Mouse (Mus musculus) neural tube, embryonic 14.5 days (tissue): ENCODE measurements around the gene Leng9. TPM values are rescaled to one million over a fixed set of nuclear protein-coding genes. Genes with fewer than 3 reads are reported as not detected.
A peak's percentile ranks its signal among the peaks of the same experiment; 100 is the strongest.

Experiments
- ATAC-seq: fragments of 200-750 bp; cut with Nextera tagmentation; 2 replicates; pipeline ENCODE4 v1.8.0; 2017; ENCODE audit warnings: low read depth, mild to moderate bottlenecking, moderate TSS enrichment, moderate library complexity
- H3K27ac ChIP-seq: fragments of 300-500 bp; sonication (generic); 2 replicates; pipeline ENCODE4 v1.5.1; 2014; ENCODE audit warnings: low read depth, mild to moderate bottlenecking, control low read depth, low read length, moderate library complexity, mixed read lengths
- H3K27me3 ChIP-seq: fragments of 300-500 bp; sonication (generic); 2 replicates; pipeline ENCODE4 v1.6.1; 2014; ENCODE audit warnings: low read length; ENCODE audit not compliant: control insufficient read depth, insufficient read depth
- H3K36me3 ChIP-seq: fragments of 300-500 bp; sonication (generic); 2 replicates; pipeline ENCODE4 v1.6.1; 2014; ENCODE audit warnings: low read length, mixed read lengths; ENCODE audit not compliant: control insufficient read depth, insufficient read depth
- H3K4me1 ChIP-seq: fragments of 300-500 bp; sonication (generic); 2 replicates; pipeline ENCODE4 v1.6.1; 2014; ENCODE audit warnings: low read length; ENCODE audit not compliant: control insufficient read depth, insufficient read depth
- H3K4me2 ChIP-seq: fragments of 300-500 bp; sonication (generic); 2 replicates; pipeline ENCODE4 v1.6.1; 2014; ENCODE audit warnings: mild to moderate bottlenecking, low read depth, low read length, control low read depth
- H3K4me3 ChIP-seq: fragments of 300-500 bp; sonication (generic); 2 replicates; pipeline ENCODE4 v1.5.1; 2014; ENCODE audit warnings: low read depth, low read length, control low read depth, mixed read lengths
- H3K9ac ChIP-seq: fragments of 300-500 bp; sonication (generic); replicated peaks from 2 replicates; pipeline ENCODE4 v1.6.1; 2014; ENCODE audit warnings: low read depth, mild to moderate bottlenecking, control low read depth, low read length, mixed read lengths
- H3K9me3 ChIP-seq: fragments of 300-500 bp; sonication (generic); 2 replicates; pipeline ENCODE4 v1.6.1; 2016; ENCODE audit warnings: low read length; ENCODE audit not compliant: control insufficient read depth
- WGBS: fragments of 180-500 bp; shearing (Covaris S2); extraction: QIAGEN DNeasy Blood & Tissue Kit; methylation state at CpG from one replicate; pipeline ENCODE4 v1.1.7; 2014; 5-methylcytosine and 5-hydroxymethylcytosine counted together
- polyA plus RNA-seq: library from polyadenylated mRNA; unstranded; fragments of >200 nt; fragmentation: Nextera tagmentation; extraction: Ambion mirVana; gene quantifications from 2 replicates; pipeline ENCODE4 v1.2.1, GENCODE M21; 2014

Gene Leng9
- polyA plus RNA-seq, 1 experiment from 2014 or later = 4.6 TPM

GRCm38 (mm10) chr7:4122783-4123182 lies 27.4 kb downstream of the Leng9 start:
- ATAC-seq = no peak
- peak overlapping the region; percentile 1; the same call in 1 of the 2 replicates for H3K9ac ChIP-seq
- no peaks in the 10 kb centered on the region for H3K9me3 ChIP-seq
- peak overlapping the region; percentile 79 for H3K27ac ChIP-seq
- no peaks in the 10 kb centered on the region for H3K27me3 ChIP-seq
- peak overlapping the region; percentile 63 for H3K4me2 ChIP-seq
- H3K4me3 ChIP-seq = no peak overlapping the region
- peaks cover 7% of the 10 kb centered on the region; the same call in 1 of the 2 replicates for H3K4me1 ChIP-seq
- 77% methylated on average over 10 of the region's 10 CpGs for WGBS
- H3K36me3 ChIP-seq = no peaks in the 10 kb centered on the region

GRCm38 (mm10) chr7:4122076-4122768 lies 28.0 kb downstream of the Leng9 start:
- Histone ChIP-seq H3K4me3 (peak overlapping the region; percentile 12; the same call in 1 of the 2 replicates), H3K4me1 (peaks cover 7% of the 10 kb centered on the region; the same call in 1 of the 2 replicates)
- WGBS = 36% methylated on average over 11 of the region's 11 CpGs

GRCm38 (mm10) chr7:4119976-4120921 lies 29.9 kb downstream of the Leng9 start:
- no peaks in the 10 kb centered on the region for H3K36me3 ChIP-seq
- H3K27ac ChIP-seq = peak overlapping the region; percentile 79
- no peaks in the 10 kb centered on the region for H3K9me3 ChIP-seq
- peaks cover 5% of the 10 kb centered on the region; the same call in 1 of the 2 replicates for H3K4me1 ChIP-seq
- H3K9ac ChIP-seq = peak overlapping the region; percentile 85
- H3K4me3 ChIP-seq = peak overlapping the region; percentile 59
- peak overlapping the region; percentile 63 for H3K4me2 ChIP-seq
- WGBS = 7% methylated on average over 18 of the region's 19 CpGs
- H3K27me3 ChIP-seq = no peaks in the 10 kb centered on the region
- no peak for ATAC-seq

More at GRCm38 (mm10) chr7:4122076-4122768, 28.0 kb downstream of the Leng9 start:
- peak overlapping the region; percentile 1; the same call in 1 of the 2 replicates for H3K9ac ChIP-seq
- H3K27me3 ChIP-seq = no peaks in the 10 kb centered on the region
- no peak for ATAC-seq
- H3K36me3 ChIP-seq = no peaks in the 10 kb centered on the region
- H3K27ac ChIP-seq = peak overlapping the region; percentile 79
- H3K4me2 ChIP-seq = peak overlapping the region; percentile 63
- H3K9me3 ChIP-seq = no peaks in the 10 kb centered on the region

GRCm38 (mm10) chr7:4119344-4119902 lies 30.8 kb downstream of the Leng9 start, which contains the start of gene Ttyh1:
TSS of gene Ttyh1 (plus strand) at chr7:4119408.
- Histone ChIP-seq H3K4me1 (no peaks in the 10 kb centered on the region; the same call in 1 of the 2 replicates), H3K36me3 (no peaks in the 10 kb centered on the region), H3K27ac (peak within 1 kb of the TSS; percentile 79), H3K27me3 (no peaks in the 10 kb centered on the region), H3K9ac (peak within 1 kb of the TSS; percentile 85), H3K4me3 (peak within 1 kb of the TSS; percentile 59), H3K9me3 (no peaks in the 10 kb centered on the region), H3K4me2 (peak within 1 kb of the TSS; percentile 63)
- WGBS = under 1% methylated on average over 33 of the region's 37 CpGs
- 0 out of 2 replicates have a peak, but pooled peaks have one; percentile 22 for ATAC-seq

- H3K9ac ChIP-seq = no peak overlapping the region
- WGBS = 51% methylated on average over 8 of the region's 8 CpGs
- ATAC-seq = no peak
- H3K27me3 ChIP-seq = no peaks in the 10 kb centered on the region
- H3K9me3 ChIP-seq = no peaks in the 10 kb centered on the region
- H3K27ac ChIP-seq = no peak overlapping the region
- H3K4me2 ChIP-seq = no peak overlapping the region
- no peaks in the 10 kb centered on the region for H3K4me1 ChIP-seq
- no peaks in the 10 kb centered on the region for H3K36me3 ChIP-seq
- H3K4me3 ChIP-seq = no peak overlapping the region
Measured at GRCm38 (mm10) chr7:4117050-4117814, 32.9 kb downstream of the Leng9 start.

GRCm38 (mm10) chr7:4111766-4112165 lies 38.4 kb downstream of the Leng9 start:
- no peaks in the 10 kb centered on the region for H3K4me1 ChIP-seq
- H3K9me3 ChIP-seq = no peaks in the 10 kb centered on the region
- no peaks in the 10 kb centered on the region for H3K36me3 ChIP-seq
- no peak overlapping the region for H3K4me2 ChIP-seq
- H3K27ac ChIP-seq = no peak overlapping the region
- no peak overlapping the region for H3K9ac ChIP-seq
- H3K27me3 ChIP-seq = no peaks in the 10 kb centered on the region
- no peak for ATAC-seq
- no peak overlapping the region for H3K4me3 ChIP-seq
- WGBS = 48% methylated on average over 3 of the region's 3 CpGs

- no peak for ATAC-seq
- Histone ChIP-seq H3K9me3 (no peaks in the 10 kb centered on the region), H3K9ac (no peak overlapping the region), H3K4me1 (no peaks in the 10 kb centered on the region), H3K4me3 (no peak overlapping the region), H3K27me3 (no peaks in the 10 kb centered on the region), H3K36me3 (no peaks in the 10 kb centered on the region), H3K4me2 (no peak overlapping the region), H3K27ac (no peak overlapping the region)
- WGBS = 19% methylated on average over 4 of the region's 4 CpGs
Measured at GRCm38 (mm10) chr7:4103411-4103810, 46.8 kb downstream of the Leng9 start.

GRCm38 (mm10) chr7:4101144-4101543 lies 49.0 kb downstream of the Leng9 start:
- no peak overlapping the region for H3K9ac ChIP-seq
- no peak overlapping the region for H3K27ac ChIP-seq
- H3K4me2 ChIP-seq = no peak overlapping the region
- H3K4me1 ChIP-seq = no peaks in the 10 kb centered on the region
- no peaks in the 10 kb centered on the region for H3K27me3 ChIP-seq
- no peaks in the 10 kb centered on the region for H3K36me3 ChIP-seq
- no peak for ATAC-seq
- no peak overlapping the region for H3K4me3 ChIP-seq
- 76% methylated on average over 5 of the region's 5 CpGs for WGBS
- H3K9me3 ChIP-seq = no peaks in the 10 kb centered on the region
